Mouse (Mus musculus): ENCODE data around the gene Myom1.

DNA sequence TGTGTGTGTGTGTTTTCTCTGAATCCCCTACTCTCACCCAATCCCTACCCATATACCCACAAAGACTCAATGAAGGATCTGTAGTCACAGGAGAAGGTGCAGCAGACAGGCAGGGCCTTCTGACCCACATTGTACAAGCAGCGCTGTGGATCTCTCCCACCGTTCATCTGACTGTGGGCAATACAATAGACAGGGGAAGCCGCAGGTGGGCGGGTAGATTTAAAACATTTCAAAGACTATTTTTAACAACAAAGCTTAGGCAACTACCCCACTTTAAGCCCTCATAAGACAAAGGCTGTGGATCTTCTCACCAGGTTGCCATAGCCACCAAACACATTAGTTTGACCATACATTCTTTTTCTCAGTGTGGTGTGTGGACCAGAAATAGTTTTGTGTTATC, 116.2 kb downstream of the Myom1 start:
- no peak for TF ChIP-seq CTCF (IDR thresholded peaks at IDR 0.05; ENCODE audit: low read depth)
- no peak for TF ChIP-seq EP300 (IDR thresholded peaks at IDR 0.05; ENCODE audit: low read depth)
